Mouse (Mus musculus): ENCODE measurements around the gene Lipc. TPM values are rescaled to one million over a fixed set of nuclear protein-coding genes. Genes with fewer than 3 reads are reported as not detected.

Lipc gene
- polyA plus RNA-seq, 2 experiments: 0.38 TPM; not detected in 1

- H3K4me3 ChIP-seq (replicated peaks; ENCODE audit: low read length): no peak overlapping the region
- no peak for TF ChIP-seq POLR2A (IDR thresholded peaks at IDR 0.05; ENCODE audit: borderline replicate concordance, extremely low read depth, insufficient read depth, insufficient read length)
- 90% methylated on average over 3 of the region's 3 CpGs for WGBS
- no peaks in the 10 kb centered on the region for H3K27me3 ChIP-seq (ENCODE audit: control insufficient read depth, insufficient read depth, low read length)
- no peak overlapping the region for H3K27ac ChIP-seq (replicated peaks; ENCODE audit: low read depth, low read length)
- no peak overlapping the region for H3K4me2 ChIP-seq (replicated peaks; ENCODE audit: low read depth, low read length, severe bottlenecking)
- no peaks in the 10 kb centered on the region for H3K4me1 ChIP-seq (ENCODE audit: control insufficient read depth, insufficient read depth, low read length)
- DNase-seq (ENCODE audit: low spot score) (no peak), ATAC-seq (ENCODE audit: low FRiP score, low read depth) (no peak)
- no peaks in the 10 kb centered on the region for H3K9me3 ChIP-seq (ENCODE audit: control insufficient read depth, low read length)
- no peaks in the 10 kb centered on the region for H3K36me3 ChIP-seq (ENCODE audit: control insufficient read depth, insufficient read depth, low read length)
- H3K9ac ChIP-seq (ENCODE audit: low read depth, low read length, severe bottlenecking): no peak overlapping the region
Observed at GRCm38 (mm10) chr9:70824103-70824502, 127.9 kb downstream of the Lipc start.

- TF ChIP-seq POLR2A (IDR thresholded peaks at IDR 0.05; ENCODE audit: borderline replicate concordance, extremely low read depth, insufficient read depth, insufficient read length): no peak
- 83% methylated on average over 14 of the region's 14 CpGs for WGBS
- no peak for ATAC-seq (ENCODE audit: low FRiP score, low read depth)
- Histone ChIP-seq H3K4me2 (replicated peaks; ENCODE audit: low read depth, low read length, severe bottlenecking) (no peak overlapping the region), H3K9me3 (ENCODE audit: control insufficient read depth, low read length) (no peaks in the 10 kb centered on the region), H3K36me3 (ENCODE audit: control insufficient read depth, insufficient read depth, low read length) (no peaks in the 10 kb centered on the region), H3K9ac (ENCODE audit: low read depth, low read length, severe bottlenecking) (no peak overlapping the region), H3K27ac (replicated peaks; ENCODE audit: low read depth, low read length) (no peak overlapping the region), H3K4me1 (ENCODE audit: control insufficient read depth, insufficient read depth, low read length) (no peaks in the 10 kb centered on the region), H3K4me3 (replicated peaks; ENCODE audit: low read length) (no peak overlapping the region), H3K27me3 (ENCODE audit: control insufficient read depth, insufficient read depth, low read length) (no peaks in the 10 kb centered on the region)
- DNase-seq (ENCODE audit: low spot score): no peak
Observed at GRCm38 (mm10) chr9:70818739-70819138, 133.3 kb downstream of the Lipc start.

- H3K9ac ChIP-seq (ENCODE audit: low read depth, low read length, severe bottlenecking): no peak overlapping the region
- no peaks in the 10 kb centered on the region for H3K36me3 ChIP-seq (ENCODE audit: control insufficient read depth, insufficient read depth, low read length)
- no peaks in the 10 kb centered on the region for H3K9me3 ChIP-seq (ENCODE audit: control insufficient read depth, low read length)
- 60% methylated on average over 1 of the region's 1 CpGs for WGBS
- TF ChIP-seq POLR2A (IDR thresholded peaks at IDR 0.05; ENCODE audit: borderline replicate concordance, extremely low read depth, insufficient read depth, insufficient read length): no peak
- H3K4me1 ChIP-seq (ENCODE audit: control insufficient read depth, insufficient read depth, low read length): no peaks in the 10 kb centered on the region
- no peaks in the 10 kb centered on the region for H3K27me3 ChIP-seq (ENCODE audit: control insufficient read depth, insufficient read depth, low read length)
- ATAC-seq (ENCODE audit: low FRiP score, low read depth): no peak
- H3K4me2 ChIP-seq (replicated peaks; ENCODE audit: low read depth, low read length, severe bottlenecking): no peak overlapping the region
- DNase-seq (ENCODE audit: low spot score): no peak
- H3K27ac ChIP-seq (replicated peaks; ENCODE audit: low read depth, low read length): no peak overlapping the region
- no peak overlapping the region for H3K4me3 ChIP-seq (replicated peaks; ENCODE audit: low read length)
Observed at GRCm38 (mm10) chr9:70817396-70817795, 134.6 kb downstream of the Lipc start.

GRCm38 (mm10) chr9:70816701-70817305 is 135.2 kb downstream of the Lipc start:
- Histone ChIP-seq H3K4me2 (replicated peaks; ENCODE audit: low read depth, low read length, severe bottlenecking) (no peak overlapping the region), H3K27ac (replicated peaks; ENCODE audit: low read depth, low read length) (no peak overlapping the region), H3K4me1 (ENCODE audit: control insufficient read depth, insufficient read depth, low read length) (no peaks in the 10 kb centered on the region), H3K4me3 (replicated peaks; ENCODE audit: low read length) (no peak overlapping the region), H3K9ac (ENCODE audit: low read depth, low read length, severe bottlenecking) (no peak overlapping the region), H3K27me3 (ENCODE audit: control insufficient read depth, insufficient read depth, low read length) (no peaks in the 10 kb centered on the region), H3K9me3 (ENCODE audit: control insufficient read depth, low read length) (no peaks in the 10 kb centered on the region), H3K36me3 (ENCODE audit: control insufficient read depth, insufficient read depth, low read length) (no peaks in the 10 kb centered on the region)
- ATAC-seq (ENCODE audit: low FRiP score, low read depth) (no peak), DNase-seq (ENCODE audit: low spot score) (no peak)
- TF ChIP-seq POLR2A (IDR thresholded peaks at IDR 0.05; ENCODE audit: borderline replicate concordance, extremely low read depth, insufficient read depth, insufficient read length): no peak
- WGBS: 62% methylated on average over 14 of the region's 14 CpGs

- no peak for ATAC-seq (ENCODE audit: low FRiP score, low read depth)
Observed at GRCm38 (mm10) chr9:70812551-70812950, 139.5 kb downstream of the Lipc start.

More at GRCm38 (mm10) chr9:70812551-70812950, 139.5 kb downstream of the Lipc start:
- Histone ChIP-seq H3K36me3 (ENCODE audit: control insufficient read depth, insufficient read depth, low read length) (no peaks in the 10 kb centered on the region), H3K27ac (replicated peaks; ENCODE audit: low read depth, low read length) (no peak overlapping the region), H3K4me3 (replicated peaks; ENCODE audit: low read length) (no peak overlapping the region), H3K27me3 (ENCODE audit: control insufficient read depth, insufficient read depth, low read length) (no peaks in the 10 kb centered on the region), H3K4me2 (replicated peaks; ENCODE audit: low read depth, low read length, severe bottlenecking) (no peak overlapping the region), H3K9me3 (ENCODE audit: control insufficient read depth, low read length) (no peaks in the 10 kb centered on the region), H3K9ac (ENCODE audit: low read depth, low read length, severe bottlenecking) (no peak overlapping the region), H3K4me1 (ENCODE audit: control insufficient read depth, insufficient read depth, low read length) (no peaks in the 10 kb centered on the region)
- no peak for TF ChIP-seq POLR2A (IDR thresholded peaks at IDR 0.05; ENCODE audit: borderline replicate concordance, extremely low read depth, insufficient read depth, insufficient read length)
- WGBS: 93% methylated on average over 12 of the region's 12 CpGs
- DNase-seq (ENCODE audit: low spot score): no peak

All from limb, embryonic 14.5 days (tissue).